Mouse (Mus musculus): Measurements from ENCODE around the gene Icosl. TPM values are rescaled to one million over a fixed set of nuclear protein-coding genes. Genes with fewer than 3 reads are reported as not detected.

Gene Icosl
- total and polyA plus RNA-seq, 3 experiments: 0.64 to 1.5 (median 1.3) TPM

DNA sequence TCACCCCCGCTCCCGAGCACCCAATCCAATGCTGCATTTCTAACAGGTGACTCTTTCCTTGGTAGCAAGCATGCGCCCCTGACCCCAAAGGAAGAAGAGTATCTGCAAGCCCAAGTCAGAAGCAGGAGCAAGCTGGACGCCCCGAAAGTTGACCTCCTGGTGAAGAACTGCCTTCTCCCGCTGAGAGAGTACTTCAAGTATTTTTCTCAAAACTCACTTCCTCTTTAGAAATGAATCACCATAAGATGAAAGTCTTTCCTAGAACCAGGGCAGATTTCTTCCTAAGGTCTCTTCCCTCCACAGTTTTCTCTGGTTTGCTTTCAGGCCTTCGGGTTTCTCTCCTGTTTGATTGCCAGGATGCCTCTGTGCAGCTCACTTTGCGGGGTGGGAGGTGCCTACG lies 6.0 kb upstream of the Icosl start (continued):
- TF ChIP-seq MYC (IDR thresholded peaks at IDR 0.05; ENCODE audit: low read depth, low read length): 0 out of 2 replicates have a peak, but pooled peaks have one; percentile 47
- TF ChIP-seq JUND (conservative IDR thresholded peaks at IDR 0.05; ENCODE audit: low read depth, low read length): peak; percentile 98
- no peak; the same call in 1 of the 2 replicates for TF ChIP-seq RAD21 (IDR thresholded peaks at IDR 0.05; ENCODE audit: low read depth, low read length)
- peak; percentile 90 for TF ChIP-seq JUN (IDR thresholded peaks at IDR 0.05; ENCODE audit: insufficient read depth, low read depth, low read length)
- TF ChIP-seq GABPA (IDR thresholded peaks at IDR 0.05; ENCODE audit: insufficient replicate concordance, low read depth, low read length): no peak

DNA sequence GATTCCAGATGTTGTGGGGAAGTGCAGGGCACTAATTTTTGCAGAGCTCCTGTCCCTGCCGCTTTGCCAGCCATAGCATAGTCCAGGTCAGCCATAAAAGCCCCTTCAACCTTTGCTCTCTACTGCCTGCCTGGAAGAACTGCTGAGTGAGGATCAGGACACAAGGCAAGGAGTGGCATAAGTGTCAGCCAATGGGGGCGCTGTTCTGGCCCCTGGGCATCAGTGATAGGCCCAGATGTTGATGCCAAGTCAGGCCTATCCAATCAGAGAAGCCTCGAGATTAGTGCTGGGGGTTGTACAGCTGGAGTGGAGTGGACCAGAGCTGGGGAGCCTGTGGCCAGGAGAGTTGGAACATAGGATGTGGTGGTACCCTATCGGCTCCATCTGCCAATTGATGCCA lies 1.9 kb upstream of the Icosl start:
- no peak overlapping the region for H3K9ac ChIP-seq (ENCODE audit: insufficient read depth, low read depth)
- TF ChIP-seq ZKSCAN1 (IDR thresholded peaks at IDR 0.05; ENCODE audit: borderline replicate concordance, low read depth, low read length) (no peak), CTCF (conservative IDR thresholded peaks at IDR 0.05 in 1 of 2, IDR thresholded peaks at IDR 0.05 in 1 of 2; ENCODE audit: low read depth in 2 of 2, low read length in 2 of 2) (0 out of 4 replicates have a peak, but pooled peaks of 1 of the 2 experiments have one; percentile 9), RAD21 (IDR thresholded peaks at IDR 0.05; ENCODE audit: low read depth, low read length) (no peak), PAX5 (IDR thresholded peaks at IDR 0.05; ENCODE audit: low read length) (no peak)
- dilution Hi-C loops (cut with MboI; ENCODE audit: extremely low pct_ligation_motif_present, extremely low pct_unique_long_range_greater_than_20kb, low sequenced_read_pairs) (no loop called here), in situ Hi-C loops (cut with MboI; ENCODE audit: low pct_ligation_motif_present, low pct_unique_long_range_greater_than_20kb, low sequenced_read_pairs) (no loop called here)
- H3K4me2 ChIP-seq (ENCODE audit: insufficient read depth, low read depth, poor library complexity, severe bottlenecking): no peak overlapping the region
- no peaks in the 10 kb centered on the region for H3K9me3 ChIP-seq (replicated peaks; ENCODE audit: low read length)
- no peak overlapping the region for H3K27ac ChIP-seq (ENCODE audit: insufficient read depth, low read depth)
- no peak overlapping the region for H3K4me3 ChIP-seq (replicated peaks in 1 of 3; ENCODE audit: low read depth in 2 of 3, low read length in 2 of 3, poor library complexity in 1 of 3)
- H3K79me2 ChIP-seq (replicated peaks; ENCODE audit: control insufficient read depth, extremely low read depth, insufficient read depth, poor library complexity, severe bottlenecking): no peaks in the 10 kb centered on the region
- DNase-seq (ENCODE audit: extremely low read depth): no peak
- peaks cover 0 to 7% of the 10 kb centered on the region in 2 experiments for H3K36me3 ChIP-seq (replicated peaks in 1 of 2; ENCODE audit: control insufficient read depth in 1 of 2, insufficient read depth in 1 of 2, low read length in 1 of 2)
- H3K4me1 ChIP-seq (ENCODE audit: control insufficient read depth in 1 of 2, insufficient read depth in 2 of 2): peaks cover 22 to 32% of the 10 kb centered on the region in 2 experiments
- H3K27me3 ChIP-seq (replicated peaks): peaks cover 54% of the 10 kb centered on the region

DNA sequence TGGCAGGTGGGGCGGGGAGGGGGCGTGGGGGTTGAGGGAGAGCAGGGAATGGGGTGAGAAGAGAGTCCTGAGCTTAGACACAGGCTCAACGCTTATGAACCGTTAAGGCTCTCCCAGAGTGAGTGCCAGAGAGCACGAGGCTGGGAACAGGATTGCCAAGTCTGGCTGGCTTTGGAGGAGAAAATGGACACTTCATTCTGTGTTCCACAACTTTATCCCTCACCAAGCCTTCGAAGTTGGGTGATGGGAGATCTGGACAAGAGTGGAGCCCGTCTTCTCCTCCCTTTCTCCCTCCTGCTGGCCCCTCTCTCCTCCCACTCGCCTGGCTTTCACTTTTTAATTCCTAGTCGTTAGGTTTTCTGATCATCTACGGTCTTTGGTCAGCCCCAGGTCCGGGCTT lies 561 bp upstream of the Icosl start:
- dilution Hi-C loops (cut with MboI; ENCODE audit: extremely low pct_ligation_motif_present, extremely low pct_unique_long_range_greater_than_20kb, low sequenced_read_pairs) (no loop called here), in situ Hi-C loops (cut with MboI; ENCODE audit: low pct_ligation_motif_present, low pct_unique_long_range_greater_than_20kb, low sequenced_read_pairs) (no loop called here)
- Histone ChIP-seq H3K4me3 (replicated peaks in 1 of 3; ENCODE audit: low read depth in 2 of 3, low read length in 2 of 3, poor library complexity in 1 of 3) (no peak overlapping the region), H3K4me2 (ENCODE audit: insufficient read depth, low read depth, poor library complexity, severe bottlenecking) (peak overlapping the region; percentile 91), H3K79me2 (replicated peaks; ENCODE audit: control insufficient read depth, extremely low read depth, insufficient read depth, poor library complexity, severe bottlenecking) (no peaks in the 10 kb centered on the region), H3K36me3 (replicated peaks in 1 of 2; ENCODE audit: control insufficient read depth in 1 of 2, insufficient read depth in 1 of 2, low read length in 1 of 2) (peaks cover 0 to 20% of the 10 kb centered on the region in 2 experiments), H3K9me3 (replicated peaks; ENCODE audit: low read length) (no peaks in the 10 kb centered on the region), H3K27ac (ENCODE audit: insufficient read depth, low read depth) (no peak overlapping the region), H3K27me3 (replicated peaks) (peaks cover 55% of the 10 kb centered on the region), H3K9ac (ENCODE audit: insufficient read depth, low read depth) (no peak overlapping the region), H3K4me1 (ENCODE audit: control insufficient read depth in 1 of 2, insufficient read depth in 2 of 2) (peaks cover 14 to 24% of the 10 kb centered on the region in 2 experiments)
- TF ChIP-seq UBTF (IDR thresholded peaks at IDR 0.05; ENCODE audit: low read depth, low read length) (no peak), JUN (IDR thresholded peaks at IDR 0.05; ENCODE audit: insufficient read depth, low read depth, low read length) (no peak), USF2 (conservative IDR thresholded peaks at IDR 0.05; ENCODE audit: low read depth, low read length) (no peak), CTCF (conservative IDR thresholded peaks at IDR 0.05 in 1 of 2, IDR thresholded peaks at IDR 0.05 in 1 of 2; ENCODE audit: low read depth in 2 of 2, low read length in 2 of 2) (no peak), POLR2AphosphoS2 (IDR thresholded peaks at IDR 0.05; ENCODE audit: low read depth, low read length) (no peak), CHD1 (IDR thresholded peaks at IDR 0.05; ENCODE audit: low read depth, low read length) (no peak), JUND (conservative IDR thresholded peaks at IDR 0.05; ENCODE audit: low read depth, low read length) (no peak), TBP (conservative IDR thresholded peaks at IDR 0.05; ENCODE audit: low read depth, low read length) (no peak), E2F4 (IDR thresholded peaks at IDR 0.05; ENCODE audit: insufficient replicate concordance, low read depth, low read length) (no peak), MAX (IDR thresholded peaks at IDR 0.05; ENCODE audit: low read length) (no peak), MAFK (IDR thresholded peaks at IDR 0.05; ENCODE audit: insufficient replicate concordance, low read length) (no peak), GABPA (IDR thresholded peaks at IDR 0.05; ENCODE audit: insufficient replicate concordance, low read depth, low read length) (no peak), TCF12 (IDR thresholded peaks at IDR 0.05; ENCODE audit: low read depth, low read length) (no peak), IRF4 (IDR thresholded peaks at IDR 0.05; ENCODE audit: low read depth, low read length) (no peak), SMC3 (IDR thresholded peaks at IDR 0.05; ENCODE audit: low read depth, low read length) (no peak), MXI1 (IDR thresholded peaks at IDR 0.05; ENCODE audit: low read depth, low read length) (no peak), ZNF384 (IDR thresholded peaks at IDR 0.05; ENCODE audit: low read depth, low read length) (no peak), ZKSCAN1 (IDR thresholded peaks at IDR 0.05; ENCODE audit: borderline replicate concordance, low read depth, low read length) (no peak)
- DNase-seq (ENCODE audit: extremely low read depth): no peak

All from CH12.LX (cell line).